Mouse (Mus musculus) lung, adult 2 months (tissue): ENCODE data around the gene Adat1.

Source experiments
- CTCF ChIP-seq: fragments of 200-500 bp; IDR thresholded peaks from 2 replicates; pipeline ENCODE4 v1.5.1; 2011; ENCODE audit warnings: mild to moderate bottlenecking, low read length, control low read depth; ENCODE audit not compliant: insufficient read depth
- POLR2A ChIP-seq: fragments of 200-500 bp; IDR thresholded peaks from 2 replicates; pipeline ENCODE4 v1.6.1; 2011; ENCODE audit warnings: low read depth, mild to moderate bottlenecking, control low read depth, low read length, borderline replicate concordance; ENCODE audit errors: extremely low read depth

GRCm38 (mm10) chr8:112011816-112012242 lies 19.7 kb upstream of the Adat1 start:
- TF ChIP-seq CTCF (no peak), POLR2A (no peak)
